Mouse (Mus musculus): ENCODE measurements around the gene Mettl8. TPM values are rescaled to one million over a fixed set of nuclear protein-coding genes. Genes with fewer than 3 reads are reported as not detected.

The Mettl8 gene
- total RNA-seq (2021) = 1 to 10 TPM; 4.8 TPM
- long read RNA-seq, experiment 1, transcript Mettl8-204 (10 exons, 2,347 nt) = major isoform, 5 of 8 reads
- long read RNA-seq, experiment 1, partial matches to known transcripts = 0 of 8 reads
- long read RNA-seq, experiment 1, other reads (novel, unspliced or antisense) = 3 of 8 reads
- long read RNA-seq, experiment 2, partial matches to known transcripts = 0 of 9 reads
- long read RNA-seq, experiment 2, other reads (novel, unspliced or antisense) = 6 of 9 reads

DNA sequence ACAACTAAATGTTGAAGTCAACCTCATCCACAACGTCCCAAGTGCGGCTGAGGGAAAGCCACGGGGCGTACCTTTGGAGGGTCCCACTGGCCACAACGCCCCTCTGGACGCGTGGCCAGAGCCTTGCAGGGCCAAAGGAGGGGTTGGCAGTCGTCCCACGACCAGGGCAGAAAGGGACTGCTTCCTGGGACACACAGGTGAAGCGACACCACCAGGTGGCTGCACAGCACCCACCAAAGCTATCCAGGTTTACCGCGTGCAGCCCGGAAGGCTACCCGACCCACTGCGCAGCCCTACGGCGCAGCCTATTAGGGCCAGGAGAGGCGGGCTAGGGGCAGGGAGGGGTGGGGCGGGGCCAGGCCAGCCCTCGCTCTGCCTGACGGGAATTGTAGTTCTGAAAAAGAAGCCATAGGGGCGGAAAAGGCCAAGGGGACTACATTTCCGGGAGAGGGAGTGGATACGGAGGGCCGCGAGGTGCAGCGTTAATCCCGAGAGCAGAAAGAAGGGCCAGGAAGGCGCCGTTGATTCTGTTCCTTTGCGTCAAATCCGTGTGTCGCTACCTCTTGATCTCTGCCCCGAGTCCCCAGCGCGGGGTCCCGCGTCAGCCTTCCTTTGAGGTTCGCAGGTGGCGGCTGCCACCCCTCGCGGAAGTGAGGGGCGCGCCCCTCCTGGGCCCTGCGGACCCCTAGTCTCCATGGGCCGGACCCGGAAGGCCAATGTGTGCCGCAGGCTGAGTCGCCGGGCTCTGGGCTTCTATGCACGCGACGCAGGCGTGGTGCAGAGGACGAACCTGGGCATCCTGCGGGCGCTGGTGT is at the start of gene Mettl8, which contains the start of gene Dcaf17:
Gene Mettl8 (minus strand): TSS at position 284 of the 815 bp plus-strand sequence.
Gene Dcaf17 (plus strand): TSS at position 29 of the 815 bp plus-strand sequence.
- peak; percentile 83 to 86 for DNase-seq
- intact Hi-C loops (cut with DNase I) = no loop called here

DNA sequence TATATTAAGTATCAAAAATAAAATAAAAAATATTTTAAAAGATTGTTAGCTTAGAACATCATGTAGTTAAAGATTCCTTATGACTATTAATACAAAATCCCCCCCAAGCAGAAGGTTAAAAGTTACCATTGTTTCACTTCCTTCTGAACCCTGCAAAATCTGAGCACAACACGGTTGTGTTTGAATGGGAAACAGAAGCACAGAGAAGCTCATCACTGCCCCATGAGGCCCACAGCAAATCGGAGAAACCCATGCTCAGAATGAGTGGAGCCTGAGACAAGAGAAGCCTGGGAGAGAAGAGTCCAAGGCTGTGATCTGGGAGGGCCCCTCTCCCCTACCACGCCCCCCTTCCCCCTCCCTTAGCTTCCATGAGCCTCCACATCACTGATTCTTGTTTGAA is 49.3 kb upstream of the Mettl8 start:
- no peak for DNase-seq
- intact Hi-C loops (cut with DNase I) = no loop called here

DNA sequence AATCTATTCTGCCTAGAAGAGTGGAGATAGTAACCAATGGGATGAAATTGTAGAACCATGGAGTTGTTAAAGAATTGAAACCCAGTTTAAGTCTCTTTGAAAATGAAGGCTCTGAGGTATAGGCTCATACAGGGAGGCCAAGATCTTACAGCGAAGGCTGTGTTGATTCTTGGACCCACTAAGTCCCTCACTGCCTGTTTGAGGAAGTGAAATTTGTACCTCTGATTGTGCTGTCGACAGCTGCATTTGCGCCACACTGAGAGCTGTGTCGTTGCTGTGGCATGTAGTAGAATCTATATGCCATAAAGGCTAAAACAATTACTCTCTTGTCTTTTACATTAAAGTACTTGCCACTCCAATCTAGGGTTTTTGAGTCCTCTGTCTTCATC is 47.9 kb upstream of the Mettl8 start:
- intact Hi-C loops (cut with DNase I) = no loop called here
- DNase-seq = no peak

DNA sequence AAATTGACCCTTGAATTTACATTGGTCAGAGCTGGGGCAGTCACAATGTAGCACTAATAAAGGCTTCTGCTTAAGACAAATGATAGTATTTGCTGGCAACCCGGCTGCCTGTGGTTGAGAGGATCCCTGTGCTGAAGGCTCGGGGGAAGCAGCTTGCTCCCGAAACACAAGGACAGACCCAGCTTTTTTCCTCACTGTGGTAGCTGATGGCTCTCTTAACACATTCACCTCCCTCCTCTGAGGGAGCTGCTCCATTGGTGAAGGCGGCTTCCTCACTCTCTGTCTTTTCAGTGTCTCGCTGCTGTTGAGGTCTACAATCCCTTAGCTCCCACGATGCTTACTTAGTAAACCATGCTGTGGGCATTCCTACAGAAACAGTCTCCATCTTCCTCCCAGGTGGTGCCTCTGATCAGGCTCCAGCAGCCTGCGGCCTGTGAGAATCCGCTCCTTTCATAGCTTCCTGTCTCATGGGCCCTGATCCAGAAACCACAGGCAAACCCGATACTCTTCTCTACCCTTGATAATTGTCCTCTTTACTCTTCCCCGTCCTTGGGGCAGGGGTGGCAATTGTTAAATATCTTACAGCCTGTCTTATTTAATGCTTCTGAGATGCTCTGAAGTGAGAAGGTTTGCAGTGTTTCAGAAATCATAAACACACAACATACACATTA is 47.4 kb upstream of the Mettl8 start:
- DNase-seq = no peak
- intact Hi-C loops (cut with DNase I) = no loop called here

DNA sequence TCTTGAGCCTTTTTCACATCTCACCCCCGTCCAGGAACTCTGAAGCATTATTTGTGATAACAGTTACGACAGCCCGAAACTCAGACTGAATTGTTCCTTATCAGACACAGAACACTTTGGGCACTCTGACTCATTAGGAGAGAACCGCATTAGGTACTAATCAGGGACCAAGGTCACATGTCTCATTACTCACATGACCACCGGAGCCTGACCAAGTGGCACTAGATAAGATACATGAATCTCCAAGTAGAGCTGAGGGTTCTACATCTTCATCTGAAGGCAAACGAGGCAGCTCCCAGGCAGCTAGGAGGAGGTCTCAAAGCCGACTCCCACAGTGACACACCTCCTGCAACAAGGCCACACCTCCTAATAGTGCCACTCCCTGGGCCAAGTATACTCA is 40.8 kb upstream of the Mettl8 start:
- DNase-seq = no peak
- intact Hi-C loops (cut with DNase I) = no loop called here

DNA sequence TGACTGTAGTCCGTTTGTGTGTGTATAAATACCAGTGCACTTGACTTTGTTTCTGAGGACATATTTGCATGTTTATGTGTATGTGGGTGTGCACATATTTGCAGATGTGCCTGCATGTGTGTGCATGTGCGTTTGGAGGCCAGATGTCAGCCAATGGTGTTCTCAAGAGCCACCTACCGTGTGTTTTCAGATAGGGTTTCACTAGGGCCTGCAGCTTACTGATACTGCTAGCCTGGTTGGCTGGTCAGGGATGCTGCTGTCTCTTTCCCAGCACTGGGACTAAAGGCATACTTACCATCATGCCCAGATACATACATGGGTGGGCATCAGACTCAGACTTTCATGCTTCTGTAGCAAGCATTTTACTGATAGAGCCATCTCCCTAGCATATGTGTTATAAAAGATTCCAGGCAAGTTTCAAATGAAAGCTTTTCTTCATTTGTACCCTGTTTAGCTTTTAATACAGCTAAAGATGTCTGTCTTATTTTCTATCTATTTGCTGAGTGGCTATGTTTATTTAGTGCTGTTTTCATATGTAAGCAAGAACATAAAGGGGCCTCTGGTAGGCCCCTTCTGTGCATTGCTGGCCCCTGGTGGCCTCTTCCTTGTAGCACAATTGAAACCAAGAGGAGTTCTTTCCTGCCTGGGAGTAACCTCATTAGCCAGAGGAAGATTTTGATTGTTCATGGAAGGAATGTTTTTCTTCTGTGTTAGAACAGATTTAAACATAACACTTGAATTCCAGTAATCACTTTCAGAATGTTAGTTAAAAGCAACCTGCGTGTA is 35.5 kb upstream of the Mettl8 start:
- intact Hi-C loops (cut with DNase I) = no loop called here
- no peak for DNase-seq

DNA sequence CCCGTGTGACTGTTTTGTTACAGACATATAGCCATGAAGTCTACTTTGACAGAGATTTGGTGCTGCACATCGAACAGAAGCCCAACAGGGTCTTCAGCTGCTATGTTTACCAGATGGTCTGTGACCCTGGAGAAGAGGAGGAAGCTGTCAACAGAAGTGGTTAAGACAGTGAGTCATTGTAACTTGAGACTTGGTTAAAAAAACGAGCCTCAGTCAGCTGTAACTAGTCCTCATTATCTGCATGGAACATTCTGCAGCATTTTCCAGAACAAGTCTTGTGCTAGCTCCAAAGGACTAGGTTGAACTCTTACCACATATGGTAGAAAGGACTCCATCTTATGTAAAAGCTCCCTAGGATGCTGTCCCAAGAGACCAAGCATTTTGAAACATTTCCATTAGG is 34.4 kb upstream of the Mettl8 start:
- no peak for DNase-seq
- intact Hi-C loops (cut with DNase I) = no loop called here

DNA sequence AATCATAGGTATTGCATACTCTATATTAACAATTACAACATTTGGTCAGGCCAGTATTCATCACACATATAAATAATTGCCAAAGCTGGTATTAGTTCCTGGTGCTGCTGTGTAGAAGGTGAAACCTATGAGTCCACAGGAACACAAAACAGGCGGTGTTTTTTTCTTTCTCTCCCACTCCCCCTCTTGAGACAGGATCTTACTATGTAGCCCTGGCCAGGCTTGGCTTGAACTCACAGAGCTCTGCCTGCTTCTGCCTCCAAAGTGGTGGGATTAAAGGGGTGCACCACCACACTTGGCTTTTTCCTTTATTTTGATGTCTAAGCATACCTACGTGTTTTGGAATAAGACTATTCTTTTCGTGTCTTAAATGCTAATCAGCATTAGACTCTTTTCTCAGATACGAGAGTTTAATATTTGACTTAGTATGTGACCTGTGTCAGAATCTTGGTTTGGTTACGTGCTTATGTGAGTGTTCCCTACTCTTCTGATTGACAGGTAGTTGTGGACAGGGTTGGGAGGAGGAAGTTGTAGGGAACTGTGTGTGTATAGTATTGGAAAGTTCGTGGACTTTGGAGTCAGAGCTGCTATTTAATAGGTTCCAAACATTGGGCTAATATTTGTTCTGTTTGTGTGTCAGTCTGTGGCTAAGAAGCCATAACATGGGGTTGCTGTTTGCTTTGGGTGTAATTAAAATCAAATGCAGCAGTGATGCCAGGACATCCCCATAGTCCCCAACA is 28.2 kb upstream of the Mettl8 start:
- intact Hi-C loops (cut with DNase I) = no loop called here
- no peak for DNase-seq

DNA sequence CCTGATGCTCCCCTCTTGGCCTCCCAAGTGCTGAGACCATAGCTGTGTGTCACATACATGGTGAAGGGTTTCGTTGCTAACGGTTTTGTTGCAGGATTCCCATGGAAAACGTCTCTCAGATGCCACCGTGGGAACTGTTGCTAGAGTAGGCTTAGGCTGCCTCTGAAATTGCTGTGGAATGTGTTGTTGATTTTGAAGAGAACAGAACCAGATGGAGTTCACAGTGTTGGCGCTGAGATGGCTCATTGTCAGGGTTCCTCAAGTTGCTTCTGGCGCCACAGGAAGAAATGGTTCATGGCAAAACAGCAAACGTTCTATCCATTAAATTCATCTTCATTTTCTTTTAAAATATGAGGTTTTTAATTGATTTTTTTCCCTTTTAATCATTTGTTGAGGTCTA is 27.0 kb upstream of the Mettl8 start:
- no peak for DNase-seq
- intact Hi-C loops (cut with DNase I) = no loop called here

DNA sequence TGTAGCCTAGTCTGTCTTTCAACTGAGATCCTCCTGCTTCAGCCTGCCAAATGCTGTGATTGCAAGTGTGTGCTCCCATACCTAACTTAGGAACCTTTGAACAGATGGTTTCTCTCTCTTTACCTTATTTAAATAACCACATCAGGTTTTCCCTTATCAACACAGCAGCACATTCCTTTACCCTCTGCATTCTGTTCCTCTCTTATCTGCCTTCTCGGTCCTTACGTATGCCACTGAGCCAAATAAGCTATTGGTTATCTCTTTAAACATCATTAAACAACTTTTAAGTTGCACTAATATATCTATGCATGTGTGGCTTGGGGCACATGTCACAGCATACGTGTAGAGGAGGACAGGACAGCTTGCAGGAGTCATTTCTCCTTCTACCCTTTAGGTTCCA is 18.4 kb upstream of the Mettl8 start:
- intact Hi-C loops (cut with DNase I) = no loop called here
- DNase-seq = no peak

DNA sequence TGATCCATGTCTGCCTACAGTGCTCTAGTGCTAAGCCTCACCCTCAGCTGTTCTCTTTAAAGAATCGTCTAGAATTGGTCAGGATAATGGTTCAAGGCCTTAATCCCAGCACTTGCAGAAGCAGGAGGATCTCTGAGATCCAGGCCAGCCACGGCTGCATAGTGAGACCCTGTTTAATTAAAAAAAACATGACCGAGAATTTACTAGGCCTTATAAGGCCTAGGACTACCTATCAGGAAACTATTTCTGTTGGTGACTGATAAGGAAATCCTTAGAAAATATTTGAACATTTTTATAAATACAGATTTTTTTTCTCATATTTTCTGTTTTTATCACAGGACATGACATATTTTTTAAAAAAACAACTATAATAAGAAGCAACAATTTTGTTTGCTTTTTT is 17.9 kb upstream of the Mettl8 start:
- DNase-seq = no peak
- intact Hi-C loops (cut with DNase I) = no loop called here

DNA sequence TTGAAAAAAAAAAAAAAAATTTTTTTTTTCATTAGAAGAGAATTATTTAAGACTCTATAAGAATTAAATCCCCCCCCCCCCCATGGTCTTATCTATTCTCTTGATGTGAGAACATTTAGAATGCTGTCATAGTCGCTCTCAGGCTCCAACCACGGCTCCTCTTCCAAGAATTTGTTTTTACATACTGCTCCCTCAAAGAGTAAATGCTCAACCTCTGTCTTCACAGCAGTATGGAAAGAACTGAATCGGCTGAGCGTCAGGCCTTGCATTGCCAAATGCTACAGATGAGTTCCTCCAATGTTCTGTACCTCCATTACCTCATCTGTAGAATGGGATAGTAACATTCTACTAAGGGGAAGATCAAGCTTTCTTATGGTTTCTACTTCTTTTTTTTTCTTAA is 16.2 kb upstream of the Mettl8 start:
- intact Hi-C loops (cut with DNase I) = no loop called here
- DNase-seq = no peak

DNA sequence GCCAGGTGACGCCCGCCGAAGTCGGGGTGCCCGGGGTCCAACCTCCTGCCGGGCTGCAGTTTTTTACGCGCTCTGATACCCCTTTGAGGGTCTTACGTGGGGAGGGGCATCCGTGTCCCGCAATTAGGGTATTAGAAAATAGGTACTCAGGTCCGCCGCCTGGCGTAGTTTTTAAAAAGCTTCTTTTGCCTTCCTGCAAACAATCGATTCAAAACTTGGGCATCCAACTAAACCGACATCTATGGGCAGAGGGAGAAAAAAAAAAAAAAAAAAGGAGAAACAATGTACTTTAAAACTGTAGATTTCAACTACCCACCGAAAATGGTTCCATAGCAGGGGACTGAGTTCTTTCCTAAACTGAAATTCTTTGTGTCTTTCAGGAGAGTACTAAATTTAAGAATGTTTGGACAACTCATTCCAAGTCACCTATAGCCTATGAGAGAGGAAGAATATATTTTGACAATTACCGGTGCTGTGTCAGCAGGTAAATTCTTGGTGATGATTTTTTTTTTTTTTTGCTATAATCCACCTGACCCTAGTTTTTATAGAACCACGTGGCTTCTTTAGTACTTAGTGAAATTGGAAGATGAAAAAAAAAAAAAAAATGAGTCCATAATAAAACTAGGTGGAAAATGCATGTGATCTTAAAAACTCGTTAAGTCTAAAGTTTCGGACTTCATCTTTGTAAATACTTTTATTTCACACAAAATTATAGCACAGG is 892 bp upstream of the Mettl8 start:
- DNase-seq = no peak
- intact Hi-C loops (cut with DNase I) = no loop called here

DNA sequence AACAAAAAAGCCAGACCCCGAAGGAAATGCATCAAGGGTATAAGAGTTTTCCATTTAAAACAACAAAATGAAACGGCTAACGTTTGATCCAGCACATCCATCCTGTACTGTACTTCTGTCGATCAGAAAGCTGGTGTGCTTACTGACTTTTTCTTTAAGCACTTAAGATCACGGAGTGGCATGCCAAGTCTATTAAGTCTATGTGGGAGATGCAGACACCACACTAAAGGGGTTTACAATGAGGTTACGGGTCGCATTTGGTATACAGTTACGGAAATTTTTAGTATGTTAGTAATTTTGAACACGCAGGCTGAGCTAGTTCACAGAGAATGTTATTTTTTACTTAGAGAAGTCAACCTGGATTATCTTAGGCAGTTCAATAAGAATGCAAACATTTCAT is 667 bp downstream of the Mettl8 start:
- intact Hi-C loops (cut with DNase I) = no loop called here

DNA sequence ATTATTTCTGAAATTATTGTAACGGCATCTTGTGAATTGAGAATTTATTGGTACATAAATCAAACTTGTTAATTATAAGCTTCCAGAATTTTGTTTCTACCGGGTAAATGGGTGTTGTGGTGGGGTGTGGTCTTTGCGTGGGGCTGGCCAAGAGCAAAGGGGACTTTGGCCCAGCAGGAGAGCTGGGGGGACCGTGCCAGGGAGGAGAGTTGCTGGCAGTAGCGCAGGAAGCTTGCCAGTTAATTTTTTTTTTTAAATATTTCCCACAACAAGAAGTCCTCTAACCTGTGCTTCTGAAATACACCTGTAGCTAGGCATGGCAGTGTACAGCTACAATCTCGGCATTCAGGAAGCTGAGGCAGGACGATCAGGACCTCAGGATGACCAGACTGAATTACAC is 4.9 kb downstream of the Mettl8 start:
- intact Hi-C loops (cut with DNase I) = no loop called here
- no peak for DNase-seq

More for the DNA sequence above, 667 bp downstream of the Mettl8 start:
- DNase-seq = no peak

DNA sequence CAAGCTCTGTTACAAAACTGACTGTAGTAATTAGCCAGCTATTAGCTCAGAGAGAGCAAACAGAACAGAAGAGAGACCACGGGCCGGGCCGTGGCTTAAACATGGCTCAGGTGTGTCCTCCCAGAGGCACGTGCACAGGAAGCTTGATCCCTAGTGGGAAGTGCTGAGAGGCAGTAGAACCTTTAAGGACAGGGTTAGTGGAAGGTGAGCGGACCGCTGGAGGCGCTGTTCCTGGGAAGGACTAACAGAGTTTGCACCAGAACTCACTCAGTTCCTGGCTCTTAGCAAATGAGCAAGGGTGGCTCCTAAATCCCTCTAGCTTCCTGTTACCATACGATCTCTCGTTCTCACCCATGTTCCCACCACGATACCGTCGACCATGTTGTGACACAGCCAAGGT is 6.5 kb downstream of the Mettl8 start:
- intact Hi-C loops (cut with DNase I) = no loop called here

DNA sequence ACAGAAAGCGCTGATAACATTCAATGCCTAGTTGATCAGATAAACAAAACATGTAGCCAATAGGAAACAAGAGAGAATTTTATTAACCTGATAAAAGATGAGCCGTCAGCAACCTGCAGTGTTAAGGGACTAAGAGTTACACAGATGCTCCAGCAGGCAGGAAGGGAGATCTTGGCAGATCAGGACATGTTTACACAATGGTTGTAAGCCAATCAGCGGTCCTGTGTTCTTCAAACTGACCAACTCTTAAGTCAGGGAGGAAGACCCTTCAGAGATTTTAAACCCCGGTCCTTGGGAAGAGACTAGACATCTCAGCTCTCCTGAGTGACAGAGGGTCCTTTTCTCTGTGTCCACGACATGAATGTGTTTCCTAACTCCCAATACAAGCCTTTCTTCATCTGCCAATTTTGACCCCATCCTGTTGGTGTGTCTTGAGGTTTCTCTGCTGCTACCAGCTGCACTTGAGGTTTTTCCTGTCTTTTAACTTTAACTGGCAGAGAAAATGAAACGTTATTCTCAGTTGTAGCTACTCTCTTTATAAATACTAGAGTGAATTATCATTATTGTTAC is 8.5 kb downstream of the Mettl8 start:
- intact Hi-C loops (cut with DNase I) = no loop called here
- no peak for DNase-seq

More for the DNA sequence above, 6.5 kb downstream of the Mettl8 start:
- DNase-seq = no peak

DNA sequence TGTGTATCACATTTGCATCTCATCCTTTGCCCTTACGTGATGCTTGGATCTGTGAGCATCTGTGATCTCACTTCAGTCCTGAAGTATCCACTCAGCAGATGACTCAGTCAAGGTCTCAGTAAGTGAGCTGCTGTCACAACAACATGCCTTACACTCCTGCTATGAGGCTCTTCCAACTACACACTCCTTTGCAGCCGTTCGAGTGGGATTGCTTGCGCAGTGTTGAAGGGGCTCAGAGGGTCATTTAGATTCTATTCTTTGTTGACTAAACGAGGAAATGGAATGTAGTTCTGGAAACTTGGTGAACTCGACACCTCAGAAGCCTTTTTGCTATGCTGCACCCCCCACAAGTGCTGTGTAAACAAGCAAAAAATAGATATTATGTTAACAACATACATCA is 9.2 kb downstream of the Mettl8 start:
- DNase-seq = no peak
- intact Hi-C loops (cut with DNase I) = no loop called here

DNA sequence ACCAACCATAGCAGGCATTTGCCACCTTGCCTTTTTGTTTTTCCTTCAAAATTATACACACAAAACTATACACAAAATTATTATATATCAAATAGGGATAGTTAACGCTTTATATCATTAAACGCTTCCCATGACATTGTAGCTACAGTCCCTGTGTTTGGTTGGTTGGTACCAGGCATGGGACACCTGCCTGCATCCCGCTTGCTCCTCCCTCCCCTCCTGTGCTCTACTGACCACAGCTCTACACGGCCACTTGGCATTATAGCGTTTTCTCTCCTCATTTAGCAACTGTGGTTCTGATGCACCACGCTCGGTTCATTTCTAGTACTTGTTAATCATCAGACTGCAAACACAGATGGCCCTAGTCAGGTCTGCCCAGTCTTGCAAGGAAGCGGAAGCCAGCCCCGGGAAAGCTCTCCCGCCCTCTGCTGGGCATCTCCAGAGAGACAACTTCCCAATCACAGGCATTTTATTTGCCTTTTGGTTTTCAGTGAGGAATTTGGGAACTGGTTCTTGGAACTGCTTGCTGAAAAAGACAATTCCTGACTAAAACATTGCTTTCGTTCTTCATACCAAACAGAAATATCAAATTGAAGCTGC is 15.8 kb downstream of the Mettl8 start:
- peak; percentile 67 to 75 for DNase-seq
- intact Hi-C loops (cut with DNase I) = loop anchor here (2.0 to 5.0 kb wide), 3 partner anchors 212 to 332 kb away; partner anchors contain the start of gene Tlk1
